Mouse (Mus musculus): ENCODE data around the gene Zfpm1. TPM values are rescaled to one million over a fixed set of nuclear protein-coding genes. Genes with fewer than 3 reads are reported as not detected.

Gene Zfpm1
- polyA plus RNA-seq (2015; fragmentation: Nextera tagmentation; extraction: Ambion mirVana) = 0.41 and 0.65 TPM in 2 replicates

- 0% methylated on average over 19 of the region's 60 CpGs for WGBS
- peak within 1 kb of the TSS; percentile 61 for H3K9ac ChIP-seq (replicated peaks; ENCODE audit: low read depth, low read length)
- H3K27ac ChIP-seq (ENCODE audit: low read length) = 0 out of 2 replicates have a peak within 1 kb of the TSS, but pooled peaks have one; percentile 16
- H3K4me3 ChIP-seq (replicated peaks; ENCODE audit: low read length) = peak within 1 kb of the TSS; percentile 59
- H3K4me1 ChIP-seq (replicated peaks; ENCODE audit: control insufficient read depth, insufficient read depth, low read length) = peaks cover 26% of the 10 kb centered on the region
- ATAC-seq = no peak
- H3K27me3 ChIP-seq (replicated peaks; ENCODE audit: control insufficient read depth, insufficient read depth, low read length) = peaks cover 9% of the 10 kb centered on the region
- no peaks in the 10 kb centered on the region for H3K36me3 ChIP-seq (ENCODE audit: control insufficient read depth, insufficient read depth)
- no peaks in the 10 kb centered on the region for H3K9me3 ChIP-seq (ENCODE audit: control insufficient read depth, low read length)
- peak within 1 kb of the TSS; percentile 86 for H3K4me2 ChIP-seq (ENCODE audit: low read length)
Measured at GRCm38 (mm10) chr8:122282035-122282358, at the start of gene Zfpm1. Zfpm1 (plus strand) TSS chr8:122282141.

DNA sequence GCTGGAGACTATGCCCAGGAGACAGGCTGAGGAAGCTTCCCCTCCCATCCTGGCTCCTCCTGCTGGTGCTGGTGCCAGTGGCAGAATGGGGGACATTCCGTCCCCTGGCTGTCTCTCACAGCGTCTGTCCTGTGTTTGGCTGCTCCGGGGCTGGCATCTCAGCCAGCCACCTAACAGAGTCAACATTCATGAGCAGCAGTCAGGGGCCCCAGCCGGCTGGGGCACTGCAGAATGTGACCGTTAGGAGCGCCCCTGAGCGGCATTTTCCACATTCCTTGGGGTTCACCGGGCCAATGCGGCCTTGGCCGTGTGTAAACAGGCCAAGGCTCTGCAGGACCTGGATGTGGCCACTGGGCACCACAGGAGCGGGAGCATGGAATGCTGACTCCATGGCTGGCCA is 47.9 kb upstream of the Zfpm1 start:
- ATAC-seq = no peak
- H3K9me3 ChIP-seq (ENCODE audit: control insufficient read depth, low read length) = no peaks in the 10 kb centered on the region
- no peak overlapping the region for H3K4me2 ChIP-seq (ENCODE audit: low read length)
- no peak overlapping the region for H3K9ac ChIP-seq (replicated peaks; ENCODE audit: low read depth, low read length)
- WGBS = 36% methylated on average over 11 of the region's 11 CpGs
- H3K4me1 ChIP-seq (replicated peaks; ENCODE audit: control insufficient read depth, insufficient read depth, low read length) = peaks cover 12% of the 10 kb centered on the region
- H3K4me3 ChIP-seq (replicated peaks; ENCODE audit: low read length) = no peak overlapping the region
- H3K27ac ChIP-seq (ENCODE audit: low read length) = no peak overlapping the region
- peaks cover 17% of the 10 kb centered on the region for H3K27me3 ChIP-seq (replicated peaks; ENCODE audit: control insufficient read depth, insufficient read depth, low read length)
- H3K36me3 ChIP-seq (ENCODE audit: control insufficient read depth, insufficient read depth) = no peaks in the 10 kb centered on the region

GRCm38 (mm10) chr8:122236521-122236920 is 45.4 kb upstream of the Zfpm1 start:
- Histone ChIP-seq H3K4me3 (replicated peaks; ENCODE audit: low read length) (no peak overlapping the region), H3K4me2 (ENCODE audit: low read length) (no peak overlapping the region), H3K27ac (ENCODE audit: low read length) (no peak overlapping the region), H3K27me3 (replicated peaks; ENCODE audit: control insufficient read depth, insufficient read depth, low read length) (peaks cover 5% of the 10 kb centered on the region; the same call in 1 of the 2 replicates), H3K9me3 (ENCODE audit: control insufficient read depth, low read length) (no peaks in the 10 kb centered on the region), H3K4me1 (replicated peaks; ENCODE audit: control insufficient read depth, insufficient read depth, low read length) (no peaks in the 10 kb centered on the region), H3K9ac (replicated peaks; ENCODE audit: low read depth, low read length) (no peak overlapping the region), H3K36me3 (ENCODE audit: control insufficient read depth, insufficient read depth) (no peaks in the 10 kb centered on the region)
- no peak for ATAC-seq
- WGBS = 75% methylated on average over 3 of the region's 3 CpGs

DNA sequence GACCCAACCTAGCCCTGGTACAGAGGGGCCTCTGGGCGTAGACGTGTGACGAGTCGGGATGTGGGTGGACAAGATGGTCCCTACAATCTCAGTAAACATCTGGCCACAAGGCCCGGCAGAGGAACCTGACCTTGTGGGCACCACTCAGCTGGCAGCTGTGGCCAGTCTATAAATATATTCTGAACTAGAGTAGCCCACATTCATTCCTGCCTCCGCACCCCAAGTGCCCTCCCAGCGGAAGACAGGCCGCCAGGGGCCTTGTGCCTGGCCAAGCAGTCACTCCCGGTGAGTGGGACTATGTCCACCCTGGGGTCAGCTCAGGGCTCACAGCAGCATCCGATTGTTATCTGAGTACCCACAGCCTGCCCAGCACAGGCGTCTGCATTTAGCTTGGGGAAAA is 43.7 kb upstream of the Zfpm1 start:
- H3K9me3 ChIP-seq (ENCODE audit: control insufficient read depth, low read length) = no peaks in the 10 kb centered on the region
- H3K4me1 ChIP-seq (replicated peaks; ENCODE audit: control insufficient read depth, insufficient read depth, low read length) = no peaks in the 10 kb centered on the region
- no peak for ATAC-seq
- no peak overlapping the region for H3K27ac ChIP-seq (ENCODE audit: low read length)
- H3K9ac ChIP-seq (replicated peaks; ENCODE audit: low read depth, low read length) = no peak overlapping the region
- WGBS = 86% methylated on average over 11 of the region's 11 CpGs
- H3K27me3 ChIP-seq (replicated peaks; ENCODE audit: control insufficient read depth, insufficient read depth, low read length) = no peaks in the 10 kb centered on the region
- H3K4me3 ChIP-seq (replicated peaks; ENCODE audit: low read length) = no peak overlapping the region
- H3K36me3 ChIP-seq (ENCODE audit: control insufficient read depth, insufficient read depth) = no peaks in the 10 kb centered on the region
- no peak overlapping the region for H3K4me2 ChIP-seq (ENCODE audit: low read length)

DNA sequence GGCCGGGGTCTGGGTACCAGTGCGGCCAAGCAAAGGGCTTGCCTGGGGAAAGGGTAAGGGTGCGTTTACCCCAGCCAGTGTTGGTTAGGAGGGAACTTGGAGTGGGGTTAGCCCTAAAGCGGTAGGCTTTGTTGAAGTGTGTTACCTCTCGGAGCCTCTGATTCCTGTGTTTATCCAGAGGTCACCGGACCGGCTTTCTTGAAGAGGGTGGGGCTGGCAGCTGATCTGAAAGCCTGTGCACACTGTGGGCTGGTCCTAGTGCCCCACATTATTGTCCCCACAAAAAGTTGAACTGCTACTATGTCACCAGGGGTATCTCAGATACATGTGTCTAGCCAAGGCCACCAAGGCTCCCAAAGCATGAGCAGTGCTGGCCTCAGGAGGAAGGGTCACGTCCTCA is 43.2 kb upstream of the Zfpm1 start:
- H3K27me3 ChIP-seq (replicated peaks; ENCODE audit: control insufficient read depth, insufficient read depth, low read length) = no peaks in the 10 kb centered on the region
- H3K9ac ChIP-seq (replicated peaks; ENCODE audit: low read depth, low read length) = no peak overlapping the region
- WGBS = 73% methylated on average over 8 of the region's 8 CpGs

DNA sequence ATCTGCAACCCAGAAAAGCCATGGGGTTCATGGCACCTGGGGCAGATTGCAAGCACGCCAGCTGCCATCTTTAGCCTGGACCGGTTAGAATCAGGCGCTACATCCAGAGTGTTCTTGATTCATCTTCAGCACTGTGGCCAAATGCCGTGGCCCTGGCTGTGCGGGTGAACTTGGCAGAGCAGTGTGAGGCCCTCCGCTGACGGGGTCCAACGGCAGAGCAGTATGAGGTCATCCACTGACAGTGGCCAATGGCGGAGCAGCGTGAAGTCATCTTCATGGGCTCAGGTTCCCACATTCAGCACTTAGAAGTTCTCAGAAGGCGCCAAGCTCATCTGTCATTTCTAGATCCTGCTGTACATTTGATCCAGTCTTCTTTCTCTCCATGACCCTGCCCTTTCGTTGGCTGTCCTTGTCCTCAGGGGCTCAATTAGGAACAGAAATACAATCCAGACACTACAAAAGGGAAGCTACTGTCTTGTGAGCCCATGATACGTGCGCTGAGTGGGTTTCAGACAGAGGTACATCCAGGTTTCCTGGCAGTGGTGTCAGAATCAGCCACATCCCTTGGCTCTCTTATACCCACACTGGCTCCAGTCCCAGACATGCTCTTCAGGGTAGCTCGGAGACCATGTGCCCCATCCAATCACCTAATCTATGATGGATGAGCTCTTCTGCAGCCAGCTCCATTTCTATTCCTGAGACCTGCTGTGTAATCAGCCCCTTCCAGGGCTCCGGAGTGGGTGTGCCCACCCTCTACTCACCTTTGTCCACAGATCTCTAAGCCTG is 41.5 kb upstream of the Zfpm1 start:
- Histone ChIP-seq H3K27me3 (replicated peaks; ENCODE audit: control insufficient read depth, insufficient read depth, low read length) (no peaks in the 10 kb centered on the region), H3K4me2 (ENCODE audit: low read length) (no peak overlapping the region), H3K27ac (ENCODE audit: low read length) (no peak overlapping the region), H3K36me3 (ENCODE audit: control insufficient read depth, insufficient read depth) (no peaks in the 10 kb centered on the region), H3K9me3 (ENCODE audit: control insufficient read depth, low read length) (no peaks in the 10 kb centered on the region), H3K4me1 (replicated peaks; ENCODE audit: control insufficient read depth, insufficient read depth, low read length) (no peaks in the 10 kb centered on the region), H3K9ac (replicated peaks; ENCODE audit: low read depth, low read length) (no peak overlapping the region), H3K4me3 (replicated peaks; ENCODE audit: low read length) (no peak overlapping the region)
- no peak for ATAC-seq
- 85% methylated on average over 16 of the region's 16 CpGs for WGBS

More for the DNA sequence above, 43.2 kb upstream of the Zfpm1 start:
- Histone ChIP-seq H3K36me3 (ENCODE audit: control insufficient read depth, insufficient read depth) (no peaks in the 10 kb centered on the region), H3K9me3 (ENCODE audit: control insufficient read depth, low read length) (no peaks in the 10 kb centered on the region), H3K4me3 (replicated peaks; ENCODE audit: low read length) (no peak overlapping the region), H3K27ac (ENCODE audit: low read length) (no peak overlapping the region), H3K4me2 (ENCODE audit: low read length) (no peak overlapping the region), H3K4me1 (replicated peaks; ENCODE audit: control insufficient read depth, insufficient read depth, low read length) (no peaks in the 10 kb centered on the region)
- ATAC-seq = no peak

- Histone ChIP-seq H3K4me1 (replicated peaks; ENCODE audit: control insufficient read depth, insufficient read depth, low read length) (no peaks in the 10 kb centered on the region), H3K4me2 (ENCODE audit: low read length) (no peak overlapping the region), H3K9ac (replicated peaks; ENCODE audit: low read depth, low read length) (no peak overlapping the region), H3K4me3 (replicated peaks; ENCODE audit: low read length) (no peak overlapping the region), H3K9me3 (ENCODE audit: control insufficient read depth, low read length) (no peaks in the 10 kb centered on the region), H3K27me3 (replicated peaks; ENCODE audit: control insufficient read depth, insufficient read depth, low read length) (no peaks in the 10 kb centered on the region), H3K36me3 (ENCODE audit: control insufficient read depth, insufficient read depth) (no peaks in the 10 kb centered on the region), H3K27ac (ENCODE audit: low read length) (no peak overlapping the region)
- ATAC-seq = no peak
- 72% methylated on average over 4 of the region's 4 CpGs for WGBS
Measured at GRCm38 (mm10) chr8:122243310-122243709, 38.6 kb upstream of the Zfpm1 start.

DNA sequence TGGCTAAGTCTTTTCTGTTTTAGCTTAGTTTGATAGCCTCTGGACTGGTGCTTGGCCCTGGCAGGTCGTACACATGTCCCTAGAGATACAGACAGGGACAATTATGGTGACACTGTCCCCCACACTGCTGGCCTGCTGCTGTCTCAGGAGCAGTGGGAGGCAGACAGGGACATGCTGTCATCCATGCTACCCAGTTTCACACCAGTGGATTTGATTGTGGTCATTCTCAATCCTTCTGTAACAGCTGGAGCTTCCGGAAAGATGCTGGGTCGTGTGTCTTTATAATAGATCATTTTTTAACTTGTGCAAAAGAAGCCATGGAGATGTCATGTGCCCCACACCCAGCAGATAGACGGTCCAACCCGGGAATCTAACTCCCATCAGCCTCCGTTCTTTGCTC is 36.8 kb upstream of the Zfpm1 start:
- Histone ChIP-seq H3K9me3 (ENCODE audit: control insufficient read depth, low read length) (no peaks in the 10 kb centered on the region), H3K4me2 (ENCODE audit: low read length) (no peak overlapping the region), H3K9ac (replicated peaks; ENCODE audit: low read depth, low read length) (no peak overlapping the region), H3K27ac (ENCODE audit: low read length) (no peak overlapping the region), H3K27me3 (replicated peaks; ENCODE audit: control insufficient read depth, insufficient read depth, low read length) (no peaks in the 10 kb centered on the region), H3K4me1 (replicated peaks; ENCODE audit: control insufficient read depth, insufficient read depth, low read length) (no peaks in the 10 kb centered on the region), H3K4me3 (replicated peaks; ENCODE audit: low read length) (no peak overlapping the region), H3K36me3 (ENCODE audit: control insufficient read depth, insufficient read depth) (no peaks in the 10 kb centered on the region)
- 79% methylated on average over 6 of the region's 6 CpGs for WGBS
- no peak for ATAC-seq

- Histone ChIP-seq H3K27me3 (replicated peaks; ENCODE audit: control insufficient read depth, insufficient read depth, low read length) (no peaks in the 10 kb centered on the region), H3K4me3 (replicated peaks; ENCODE audit: low read length) (no peak overlapping the region), H3K36me3 (ENCODE audit: control insufficient read depth, insufficient read depth) (no peaks in the 10 kb centered on the region), H3K9ac (replicated peaks; ENCODE audit: low read depth, low read length) (no peak overlapping the region), H3K4me2 (ENCODE audit: low read length) (no peak overlapping the region), H3K27ac (ENCODE audit: low read length) (no peak overlapping the region), H3K4me1 (replicated peaks; ENCODE audit: control insufficient read depth, insufficient read depth, low read length) (no peaks in the 10 kb centered on the region), H3K9me3 (ENCODE audit: control insufficient read depth, low read length) (no peaks in the 10 kb centered on the region)
- no peak for ATAC-seq
- WGBS = 41% methylated on average over 12 of the region's 12 CpGs
Measured at GRCm38 (mm10) chr8:122246257-122247211, 35.4 kb upstream of the Zfpm1 start.
